Mouse (Mus musculus) limb, embryonic 10.5 days (tissue): Measurements from ENCODE around the gene Crx. TPM values are rescaled to one million over a fixed set of nuclear protein-coding genes. Genes with fewer than 3 reads are reported as not detected.
"Not testable (repeated sequence)": the region's sequence is repeated elsewhere in the genome, so short reads cannot be mapped to it uniquely, and the experiment has no call there.

Source experiments
- DNase-seq: peaks from one replicate; pipeline ENCODE4 v3.0.0-alpha.2; 2017; ENCODE audit warnings: low spot score
- H3K27ac ChIP-seq: fragments of 300-500 bp; sonication (generic); 2 replicates; pipeline ENCODE4 v1.5.1; 2016; ENCODE audit warnings: mild to moderate bottlenecking
- H3K27me3 ChIP-seq: fragments of 300-500 bp; sonication (generic); 2 replicates; pipeline ENCODE4 v1.6.1; 2016; ENCODE audit warnings: low read depth, mild to moderate bottlenecking; ENCODE audit not compliant: poor library complexity, severe bottlenecking
- H3K36me3 ChIP-seq: fragments of 300-500 bp; sonication (generic); 2 replicates; pipeline ENCODE4 v1.6.1; 2016; ENCODE audit warnings: mild to moderate bottlenecking, moderate library complexity
- H3K4me1 ChIP-seq: fragments of 300-500 bp; sonication (generic); 2 replicates; pipeline ENCODE4 v1.6.1; 2016
- H3K4me3 ChIP-seq: fragments of 300-500 bp; sonication (generic); 2 replicates; pipeline ENCODE4 v1.5.1; 2016; ENCODE audit warnings: mild to moderate bottlenecking, moderate library complexity
- H3K9me3 ChIP-seq: fragments of 300-500 bp; sonication (generic); replicated peaks from 2 replicates; pipeline ENCODE4 v1.6.1; 2016; ENCODE audit warnings: mild to moderate bottlenecking
- WGBS: fragments of 180-500 bp; shearing (Covaris S2); methylation state at CpG from one replicate; pipeline ENCODE4 v1.1.7; 2016; 5-methylcytosine and 5-hydroxymethylcytosine counted together
- polyA plus RNA-seq: library from polyadenylated mRNA; unstranded; fragments of >200 nt; fragmentation: Nextera tagmentation; extraction: Ambion mirVana; gene quantifications from 2 replicates; pipeline ENCODE4 v1.2.1, GENCODE M21; 2016

Gene Crx
- polyA plus RNA-seq: not detected in 2 replicates

DNA sequence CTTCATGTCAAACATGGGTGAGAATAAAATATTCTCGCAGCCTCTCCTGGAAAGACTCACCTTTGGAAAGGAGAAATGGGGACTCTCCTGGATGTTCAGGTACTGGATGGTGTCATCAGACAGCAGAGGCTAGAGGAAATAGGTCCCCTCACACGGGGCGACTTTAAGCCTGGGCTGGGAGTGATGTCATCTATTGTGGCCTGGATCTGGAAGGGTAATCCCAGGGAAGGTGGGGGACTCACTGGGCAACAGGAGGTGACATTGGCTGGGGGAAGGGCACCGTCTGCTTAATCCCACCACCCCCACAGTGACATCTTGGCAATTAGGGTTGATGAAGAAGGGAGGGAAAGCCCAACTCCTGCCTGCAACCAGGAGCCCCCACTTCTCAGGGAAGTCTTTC lies at the start of gene Crx:
Gene Crx, minus strand, starts transcription at position 213 of the 400 bp plus-strand sequence.
- 42% methylated on average over 4 of the region's 4 CpGs for WGBS

DNA sequence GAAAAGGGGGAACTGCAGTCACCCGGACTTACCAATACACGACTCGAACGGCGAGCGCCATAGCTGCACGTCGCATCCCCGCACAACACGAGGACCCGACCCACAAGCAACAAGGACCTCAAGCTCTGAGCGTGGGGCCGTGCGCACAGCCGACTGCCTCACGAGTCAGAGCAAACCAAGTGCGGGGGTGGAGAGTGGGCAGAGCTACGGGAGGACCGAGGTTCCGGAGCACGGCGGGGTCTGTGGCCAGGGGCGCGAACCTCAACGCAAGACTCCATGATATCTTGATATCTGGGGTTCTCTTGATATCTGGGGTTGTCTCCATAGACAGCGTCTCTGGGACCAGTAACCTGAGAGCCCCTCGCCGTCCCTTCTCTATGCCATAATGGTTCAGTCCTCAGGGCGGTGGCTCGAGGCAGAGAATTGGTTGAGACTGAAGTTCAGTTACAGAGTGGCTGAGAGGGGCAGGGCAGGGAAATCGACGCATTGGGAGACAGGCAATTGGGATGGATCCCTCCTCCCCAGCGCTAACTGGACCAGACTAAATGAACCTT lies 42.5 kb upstream of the Crx start, which contains the start of gene Selenow:
Gene Selenow, minus strand, starts transcription at position 183 of the 554 bp plus-strand sequence.
- WGBS: under 1% methylated on average over 33 of the region's 33 CpGs
- Histone ChIP-seq H3K27me3 (no peaks in the 10 kb centered on the region), H3K4me3 (peak within 1 kb of the TSS; percentile 79), H3K4me1 (peaks cover 21% of the 10 kb centered on the region), H3K36me3 (peaks cover 36% of the 10 kb centered on the region), H3K27ac (peak within 1 kb of the TSS; percentile 93), H3K9me3 (no peaks in the 10 kb centered on the region)
- peak; percentile 94 for DNase-seq

More for the DNA sequence above, at the start of gene Crx:
- no peaks in the 10 kb centered on the region for H3K9me3 ChIP-seq
- no peak within 1 kb of the TSS for H3K27ac ChIP-seq
- no peak within 1 kb of the TSS for H3K4me3 ChIP-seq
- H3K4me1 ChIP-seq: no peaks in the 10 kb centered on the region
- no peaks in the 10 kb centered on the region for H3K27me3 ChIP-seq
- no peak for DNase-seq
- H3K36me3 ChIP-seq: no peaks in the 10 kb centered on the region

DNA sequence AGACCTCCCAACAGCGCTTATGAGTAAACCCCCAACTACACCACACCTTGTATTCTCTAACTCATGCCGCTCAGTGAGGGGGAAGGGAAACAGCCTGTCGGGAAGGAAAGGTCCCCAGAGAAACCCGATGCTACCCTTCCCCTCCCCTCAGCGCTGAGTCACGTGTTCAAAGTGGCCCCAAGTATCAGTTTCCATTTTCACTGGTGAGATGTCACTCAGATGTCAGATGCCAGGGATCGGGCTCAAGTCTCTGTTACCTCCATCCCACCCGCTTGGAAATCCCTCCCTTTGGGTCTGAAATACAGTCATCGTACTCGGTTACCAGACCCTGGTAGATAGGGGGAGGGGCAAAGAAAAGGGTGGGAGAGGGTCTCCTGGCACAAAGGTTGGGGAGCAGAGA lies 42.0 kb upstream of the Crx start:
- DNase-seq: peak; percentile 75
- Histone ChIP-seq H3K9me3 (no peaks in the 10 kb centered on the region), H3K4me3 (peak overlapping the region; percentile 79), H3K36me3 (peaks cover 41% of the 10 kb centered on the region), H3K4me1 (peaks cover 21% of the 10 kb centered on the region), H3K27me3 (no peaks in the 10 kb centered on the region), H3K27ac (peak overlapping the region; percentile 93)
- under 1% methylated on average over 10 of the region's 10 CpGs for WGBS

DNA sequence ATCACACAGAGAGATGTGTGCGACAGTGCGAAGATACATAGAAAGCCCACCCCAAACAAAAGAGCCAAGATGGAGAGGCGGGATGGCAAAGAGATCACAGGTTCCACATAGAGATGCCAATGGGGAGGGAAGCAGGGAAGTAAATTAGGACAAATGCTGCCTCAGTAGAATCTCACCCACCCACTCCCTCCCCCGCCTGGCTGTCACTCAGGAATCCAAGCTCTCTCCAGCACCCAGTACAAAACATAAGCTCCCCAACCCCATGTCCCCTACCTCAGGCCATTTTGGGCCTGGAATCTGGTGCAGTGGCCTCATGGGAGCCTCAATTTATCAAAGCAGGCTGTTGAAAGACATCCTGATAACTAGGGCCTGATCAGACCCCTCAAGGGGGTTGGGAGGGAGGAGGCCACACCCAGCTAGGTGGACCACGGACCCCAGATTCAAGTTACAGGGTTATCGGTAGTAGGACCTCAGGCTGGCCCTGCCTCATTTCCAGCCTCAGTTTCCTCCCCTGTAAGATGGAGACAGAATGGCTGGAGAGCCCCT lies 41.0 kb upstream of the Crx start:
- Histone ChIP-seq H3K4me1 (peaks cover 21% of the 10 kb centered on the region), H3K36me3 (peaks cover 48% of the 10 kb centered on the region), H3K27me3 (no peaks in the 10 kb centered on the region), H3K4me3 (peak overlapping the region; percentile 79), H3K27ac (no peak overlapping the region), H3K9me3 (no peaks in the 10 kb centered on the region)
- 88% methylated on average over 6 of the region's 6 CpGs for WGBS
- DNase-seq: no peak

DNA sequence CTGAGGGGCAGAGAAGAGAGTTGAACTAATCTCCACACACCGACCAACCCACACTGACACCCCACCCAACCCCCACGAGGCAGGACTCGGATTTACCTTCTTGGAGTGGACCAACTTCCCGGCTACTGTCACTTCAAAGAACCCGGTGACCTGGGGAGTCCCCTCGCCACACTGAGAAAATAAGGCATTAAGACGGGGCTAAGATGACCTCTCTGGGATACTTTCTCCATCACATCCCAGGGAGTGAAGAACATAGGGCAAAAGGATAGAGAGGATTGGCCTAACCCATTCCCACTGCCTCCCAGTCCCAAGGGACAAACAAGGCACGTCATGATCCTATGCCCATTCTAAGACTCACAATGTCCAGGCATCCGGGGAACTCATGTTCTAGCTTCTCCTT lies 40.2 kb upstream of the Crx start:
- Histone ChIP-seq H3K36me3 (peaks cover 48% of the 10 kb centered on the region), H3K27me3 (no peaks in the 10 kb centered on the region), H3K27ac (no peak overlapping the region), H3K4me1 (peaks cover 21% of the 10 kb centered on the region), H3K4me3 (peak overlapping the region; percentile 79), H3K9me3 (no peaks in the 10 kb centered on the region)
- WGBS: 94% methylated on average over 9 of the region's 9 CpGs
- DNase-seq: no peak

DNA sequence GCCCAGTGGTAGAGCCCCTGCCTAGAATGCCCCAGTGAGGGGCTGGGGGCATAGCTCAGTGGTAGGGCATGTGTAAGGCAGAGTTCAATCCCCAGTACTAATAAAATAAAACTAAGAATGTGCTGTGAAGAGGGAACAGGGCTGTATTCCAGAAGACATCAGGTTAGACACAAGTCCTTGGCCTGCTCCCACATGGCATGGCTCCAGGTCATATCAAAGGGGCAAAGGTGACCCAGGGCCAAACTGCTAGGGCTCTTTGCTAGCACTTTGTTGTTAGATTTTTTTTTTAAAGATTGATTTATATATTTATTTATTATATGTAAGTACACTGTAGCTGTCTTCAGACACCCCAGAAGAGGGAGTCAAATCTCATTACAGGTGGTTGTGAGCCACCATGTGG lies 38.6 kb upstream of the Crx start:
- H3K4me3 ChIP-seq: no peak overlapping the region
- no peaks in the 10 kb centered on the region for H3K27me3 ChIP-seq
- peaks cover 48% of the 10 kb centered on the region for H3K36me3 ChIP-seq
- no peaks in the 10 kb centered on the region for H3K9me3 ChIP-seq
- no peak for DNase-seq
- peaks cover 21% of the 10 kb centered on the region for H3K4me1 ChIP-seq
- H3K27ac ChIP-seq: no peak overlapping the region

DNA sequence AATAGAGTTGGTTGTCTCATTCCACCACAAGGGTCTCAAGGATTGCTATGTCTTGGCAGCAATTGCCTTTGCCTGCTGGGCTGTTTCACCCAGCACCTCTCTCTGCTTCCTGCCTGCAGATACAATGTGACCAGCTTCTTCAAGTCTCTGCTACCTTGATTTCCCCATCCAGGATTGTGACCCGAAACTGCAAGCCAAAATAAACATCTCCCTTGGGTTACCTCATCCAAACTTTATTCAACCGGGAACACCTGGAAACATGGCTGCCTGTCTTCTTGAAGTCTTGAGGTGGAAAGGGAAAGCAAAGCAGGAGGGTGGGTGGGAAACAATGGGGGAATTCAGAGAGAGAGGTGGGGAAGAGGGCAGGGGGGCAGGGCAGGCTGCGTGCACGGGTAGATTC lies 37.2 kb upstream of the Crx start:
- Histone ChIP-seq H3K27ac (no peak overlapping the region), H3K36me3 (peaks cover 48% of the 10 kb centered on the region), H3K9me3 (no peaks in the 10 kb centered on the region), H3K27me3 (no peaks in the 10 kb centered on the region), H3K4me3 (no peak overlapping the region), H3K4me1 (peaks cover 18% of the 10 kb centered on the region)
- WGBS: 87% methylated on average over 4 of the region's 4 CpGs
- DNase-seq: no peak

DNA sequence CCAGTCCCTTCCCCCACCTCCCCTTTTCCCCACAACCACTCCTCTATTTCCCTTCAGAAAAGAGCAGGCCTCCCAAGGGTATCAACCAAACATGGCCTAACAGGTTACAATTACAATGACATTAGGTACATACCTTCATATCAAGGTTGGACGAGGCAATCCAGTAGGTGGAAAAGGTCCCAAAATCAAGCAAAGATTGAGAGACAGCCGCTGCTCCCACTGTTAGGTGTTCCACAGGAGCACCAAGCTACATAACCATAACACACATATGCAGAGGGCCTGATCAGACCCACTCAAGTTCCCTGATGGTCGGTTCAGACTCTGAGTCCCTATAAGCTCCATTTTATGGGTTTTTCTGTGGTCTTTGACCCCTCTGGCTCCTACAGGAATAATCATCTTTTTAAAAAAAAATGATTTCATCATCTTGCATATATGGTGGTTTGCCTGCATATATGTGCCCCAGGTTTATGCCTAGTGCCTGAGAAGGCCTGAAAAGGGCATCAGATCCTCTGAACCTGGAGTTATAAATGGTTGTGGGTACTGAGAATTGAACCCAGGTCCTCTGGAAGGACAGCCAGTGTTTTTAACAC lies 36.5 kb upstream of the Crx start:
- no peak overlapping the region for H3K27ac ChIP-seq
- H3K9me3 ChIP-seq: no peaks in the 10 kb centered on the region
- H3K4me1 ChIP-seq: peaks cover 13% of the 10 kb centered on the region
- 82% methylated on average over 3 of the region's 3 CpGs for WGBS
- no peak overlapping the region for H3K4me3 ChIP-seq
- no peak for DNase-seq
- peaks cover 48% of the 10 kb centered on the region for H3K36me3 ChIP-seq
- H3K27me3 ChIP-seq: no peaks in the 10 kb centered on the region

DNA sequence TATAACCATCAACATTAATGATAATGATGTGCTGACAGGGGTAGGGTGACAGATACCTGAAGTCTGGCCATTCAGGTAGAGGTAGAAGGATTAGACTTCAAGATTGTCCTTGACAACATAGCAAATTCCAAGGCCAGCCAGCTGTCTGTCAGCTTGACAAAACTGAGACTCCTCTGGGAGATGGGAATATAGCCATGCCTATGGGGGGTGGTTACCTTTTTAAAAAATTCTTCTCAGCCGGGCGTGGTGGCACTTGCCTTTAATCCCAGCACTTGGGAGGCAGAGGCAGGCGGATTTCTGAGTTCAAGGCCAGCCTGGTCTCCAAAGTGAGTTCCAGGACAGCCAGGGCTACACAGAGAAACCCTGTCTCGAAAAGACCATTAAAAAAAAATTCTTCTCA lies 35.9 kb upstream of the Crx start:
- not testable (repeated sequence) for H3K4me1 ChIP-seq, DNase-seq, H3K27ac ChIP-seq, H3K9me3 ChIP-seq, H3K4me3 ChIP-seq, H3K27me3 ChIP-seq
- 87% methylated on average over 4 of the region's 4 CpGs for WGBS
- peaks cover 46% of the 10 kb centered on the region for H3K36me3 ChIP-seq

DNA sequence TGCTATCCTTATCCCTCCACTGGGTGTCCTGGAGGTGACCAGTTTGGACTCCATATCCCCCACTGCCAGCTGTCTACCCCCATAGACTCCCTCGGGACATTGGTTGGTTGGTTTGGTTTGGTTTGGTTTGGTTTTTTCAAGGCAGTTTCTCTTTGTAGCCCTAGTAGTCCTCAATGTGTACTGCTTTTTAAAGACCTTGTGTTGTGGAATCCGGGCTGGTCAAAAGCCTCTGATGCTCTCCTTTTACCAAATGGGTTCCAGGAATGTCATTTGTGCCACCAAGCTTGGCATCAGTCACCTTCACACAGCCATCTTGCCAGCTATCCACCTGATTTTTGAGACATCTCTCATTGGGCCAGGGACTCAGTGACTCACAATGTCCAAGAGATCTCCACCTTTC lies 35.0 kb upstream of the Crx start:
- no peak overlapping the region for H3K4me3 ChIP-seq
- H3K36me3 ChIP-seq: peaks cover 37% of the 10 kb centered on the region
- no peak for DNase-seq
- 80% methylated on average over 2 of the region's 2 CpGs for WGBS
- no peak overlapping the region for H3K27ac ChIP-seq
- no peaks in the 10 kb centered on the region for H3K9me3 ChIP-seq
- no peaks in the 10 kb centered on the region for H3K27me3 ChIP-seq
- H3K4me1 ChIP-seq: 0 out of 2 replicates have a peak, but pooled peaks cover 3% of the 10 kb centered on the region

DNA sequence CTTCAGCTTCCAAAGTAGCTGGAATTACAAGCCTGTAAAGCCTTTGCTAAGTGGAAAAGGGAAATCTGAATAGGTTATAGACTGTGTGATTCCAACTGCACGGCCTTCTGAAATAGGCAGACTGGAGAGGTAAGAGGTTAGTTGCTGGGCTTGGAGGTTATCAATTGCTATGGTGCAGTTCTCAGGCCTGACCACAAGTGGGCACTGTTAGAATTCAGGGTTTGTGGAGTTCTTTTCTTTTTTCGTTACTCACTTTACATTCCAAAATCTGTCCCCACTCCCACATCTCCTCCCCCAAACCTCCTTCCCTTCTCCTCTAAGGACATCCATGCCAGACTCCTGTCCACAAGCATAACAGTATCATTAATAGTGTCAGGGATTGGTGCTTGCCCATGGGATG lies 34.5 kb upstream of the Crx start:
- no peak overlapping the region for H3K4me3 ChIP-seq
- no peak overlapping the region for H3K27ac ChIP-seq
- peak; percentile 52 for DNase-seq
- 43% methylated on average over 2 of the region's 2 CpGs for WGBS
- 0 out of 2 replicates have a peak, but pooled peaks cover 3% of the 10 kb centered on the region for H3K4me1 ChIP-seq
- peaks cover 32% of the 10 kb centered on the region for H3K36me3 ChIP-seq
- H3K27me3 ChIP-seq: no peaks in the 10 kb centered on the region
- H3K9me3 ChIP-seq: no peaks in the 10 kb centered on the region

DNA sequence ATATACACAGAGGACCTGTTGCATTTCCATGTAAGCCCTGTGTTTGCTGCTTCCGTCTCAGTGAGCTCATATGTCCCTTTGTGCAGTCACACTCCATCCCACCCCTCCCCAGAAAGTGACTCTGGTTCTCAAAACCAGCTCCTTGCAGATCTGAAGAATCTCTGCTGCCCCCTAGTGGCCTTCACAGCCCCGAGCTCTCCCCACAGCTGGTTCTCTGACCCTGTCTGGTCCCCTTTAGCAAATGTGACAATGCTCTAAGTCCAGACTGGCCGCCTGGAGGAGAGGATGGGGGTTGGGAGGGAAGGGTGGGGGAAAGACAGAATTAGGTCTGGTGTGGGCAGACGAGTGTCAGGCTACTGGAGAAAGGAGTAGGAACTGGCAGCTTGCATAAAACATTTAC lies 32.4 kb upstream of the Crx start:
- 2% methylated on average over 4 of the region's 4 CpGs for WGBS
- H3K27me3 ChIP-seq: no peaks in the 10 kb centered on the region
- 0 out of 2 replicates have a peak, but pooled peaks cover 3% of the 10 kb centered on the region for H3K4me1 ChIP-seq
- DNase-seq: peak; percentile 89
- H3K9me3 ChIP-seq: no peaks in the 10 kb centered on the region
- peaks cover 11% of the 10 kb centered on the region for H3K36me3 ChIP-seq
- H3K27ac ChIP-seq: no peak overlapping the region
- H3K4me3 ChIP-seq: no peak overlapping the region

DNA sequence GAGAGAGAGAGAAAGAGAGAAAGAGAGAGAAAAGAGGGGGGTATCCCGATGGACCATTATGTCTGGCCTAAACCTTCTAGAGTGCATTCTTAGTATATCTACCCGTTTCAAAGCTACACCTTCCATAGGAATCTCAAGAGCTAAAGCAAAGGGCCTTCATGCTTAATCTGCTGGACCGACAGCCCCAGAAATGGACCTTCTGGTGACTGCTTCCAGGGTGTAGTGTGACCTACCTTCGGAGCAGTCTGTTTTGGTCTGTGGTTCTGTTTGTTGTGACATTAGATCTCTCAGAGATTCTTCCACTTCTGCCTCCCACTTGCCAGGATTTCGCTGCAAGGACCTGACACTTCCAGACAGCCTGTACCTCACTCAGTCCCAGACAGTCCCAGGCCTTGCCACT lies 30.8 kb upstream of the Crx start:
- Histone ChIP-seq H3K4me1 (0 out of 2 replicates have a peak, but pooled peaks cover 3% of the 10 kb centered on the region), H3K27ac (no peak overlapping the region), H3K36me3 (no peaks in the 10 kb centered on the region), H3K27me3 (no peaks in the 10 kb centered on the region), H3K9me3 (no peaks in the 10 kb centered on the region), H3K4me3 (no peak overlapping the region)
- no peak for DNase-seq
- 85% methylated on average over 5 of the region's 5 CpGs for WGBS
